Mouse (Mus musculus): Measurements from ENCODE around the gene Ncam1. TPM values are rescaled to one million over a fixed set of nuclear protein-coding genes. Genes with fewer than 3 reads are reported as not detected.

Gene Ncam1
- polyA plus RNA-seq, 1 experiment, result 2.3 TPM

DNA sequence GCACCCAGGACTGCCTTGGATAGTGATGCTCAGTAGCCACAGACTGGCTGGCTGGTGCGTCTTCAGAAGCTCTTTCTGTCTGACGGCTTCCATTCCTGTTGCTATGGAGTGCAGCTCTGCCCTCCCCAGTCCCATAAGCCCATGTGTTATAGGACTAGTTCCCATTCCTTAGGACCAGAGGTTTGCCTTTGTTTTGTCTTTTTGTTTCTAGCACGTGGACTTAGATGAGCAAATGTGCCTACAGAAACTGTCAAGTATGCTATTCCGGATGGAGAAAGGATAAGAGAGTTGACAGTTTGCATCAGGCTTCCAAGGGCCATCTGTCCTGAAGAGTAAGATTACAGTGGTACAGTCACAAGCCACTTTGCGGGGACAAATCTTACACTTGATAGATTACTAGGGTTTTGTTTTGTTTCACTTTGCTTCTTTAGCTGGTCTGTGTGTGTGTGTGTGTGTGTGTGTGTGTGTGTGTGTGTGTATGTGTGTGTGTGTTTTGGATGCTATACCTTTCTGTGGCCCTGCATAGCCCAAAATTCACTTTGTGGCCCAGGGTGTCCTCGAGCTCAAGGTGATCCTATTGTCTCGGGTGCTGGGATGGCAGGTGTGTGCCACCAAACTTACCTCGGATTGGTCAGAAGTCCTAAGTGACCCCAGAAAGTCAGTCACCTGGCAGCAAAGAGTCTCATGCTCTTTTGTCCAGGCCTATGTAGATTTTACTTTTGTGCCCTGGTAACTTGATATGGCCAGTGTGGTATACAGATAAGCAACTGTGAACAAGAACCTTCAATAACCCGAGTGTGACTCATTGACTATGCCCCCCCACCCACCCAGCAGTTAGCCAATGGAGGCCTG is 311.7 kb downstream of the Ncam1 start:
- DNase-seq (ENCODE audit: low read depth, low spot score), result no peak
- 69% methylated on average over 9 of the region's 9 CpGs for WGBS

DNA sequence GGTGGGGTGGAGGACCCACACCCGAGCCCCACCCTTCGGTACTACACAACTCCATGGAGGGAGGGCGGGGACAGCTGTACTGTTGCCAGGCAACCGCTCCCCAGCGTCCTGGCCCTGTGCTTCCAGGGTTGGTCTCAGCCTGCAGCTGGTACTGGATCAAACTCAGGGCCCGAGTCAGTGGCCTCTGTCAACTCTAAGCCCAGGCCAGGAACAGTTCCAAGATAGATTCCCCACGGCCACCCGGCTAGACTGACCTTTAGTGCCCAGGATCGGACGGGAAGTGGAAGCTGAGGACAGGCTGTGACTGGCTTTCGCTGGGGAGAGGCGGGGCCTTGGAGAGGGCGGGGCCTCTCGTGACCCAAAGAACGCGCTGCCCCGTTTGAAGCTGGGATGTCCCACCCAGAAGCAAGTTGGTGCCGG is 312.8 kb downstream of the Ncam1 start, which contains the start of gene Ttc12:
Gene Ttc12 (minus strand): TSS at position 334 of the 420 bp plus-strand sequence.
- DNase-seq (ENCODE audit: low read depth, low spot score), result no peak
- WGBS, result 1% methylated on average over 18 of the region's 18 CpGs

DNA sequence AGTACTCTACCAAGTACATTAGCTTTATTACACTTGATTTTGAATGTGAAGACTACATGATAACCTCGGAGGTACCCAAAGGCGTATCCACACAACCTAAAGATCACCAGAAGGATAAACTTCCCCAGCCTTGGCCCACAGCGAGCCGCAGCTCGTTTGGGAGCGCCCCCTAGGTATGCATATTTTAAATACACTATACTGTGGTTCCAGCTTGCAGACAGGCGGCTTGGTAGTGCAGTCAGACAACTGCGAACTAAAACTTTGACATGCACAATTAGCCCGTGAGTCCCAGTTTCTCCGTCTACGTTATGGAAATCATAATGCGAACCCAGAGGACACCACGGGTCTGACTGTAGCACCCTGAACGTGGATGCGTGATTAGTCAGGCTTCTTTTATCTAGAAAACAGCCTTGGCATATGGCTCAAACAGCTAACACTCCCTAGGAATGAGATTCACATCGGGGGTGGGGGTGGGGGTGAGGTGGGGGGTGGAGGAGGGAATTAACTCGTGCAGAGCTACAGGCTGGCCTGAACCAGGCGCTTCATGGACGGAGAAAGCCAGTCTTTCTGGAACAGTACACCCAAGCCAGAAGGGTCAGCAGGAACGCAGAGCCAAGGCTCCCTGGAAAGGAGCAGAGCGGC is 313.4 kb downstream of the Ncam1 start:
- WGBS, result 5% methylated on average over 21 of the region's 21 CpGs
- no peak for DNase-seq (ENCODE audit: low read depth, low spot score)

- WGBS, result 57% methylated on average over 10 of the region's 10 CpGs
- DNase-seq (ENCODE audit: low read depth, low spot score), result no peak
These were observed 315.4 kb downstream of the Ncam1 start for GRCm38 (mm10) chr9:49483316-49483715.

- 69% methylated on average over 11 of the region's 11 CpGs for WGBS
These were observed 326.6 kb downstream of the Ncam1 start for GRCm38 (mm10) chr9:49472126-49472525.

GRCm38 (mm10) chr9:49470946-49471345 is 327.8 kb downstream of the Ncam1 start:
- no peak for DNase-seq (ENCODE audit: low read depth, low spot score)
- WGBS, result 79% methylated on average over 6 of the region's 6 CpGs

More at GRCm38 (mm10) chr9:49472126-49472525, 326.6 kb downstream of the Ncam1 start:
- no peak for DNase-seq (ENCODE audit: low read depth, low spot score)

- WGBS, result 92% methylated on average over 19 of the region's 19 CpGs
- no peak for DNase-seq (ENCODE audit: low read depth, low spot score)
These were observed 328.7 kb downstream of the Ncam1 start for GRCm38 (mm10) chr9:49470006-49470405.

DNA sequence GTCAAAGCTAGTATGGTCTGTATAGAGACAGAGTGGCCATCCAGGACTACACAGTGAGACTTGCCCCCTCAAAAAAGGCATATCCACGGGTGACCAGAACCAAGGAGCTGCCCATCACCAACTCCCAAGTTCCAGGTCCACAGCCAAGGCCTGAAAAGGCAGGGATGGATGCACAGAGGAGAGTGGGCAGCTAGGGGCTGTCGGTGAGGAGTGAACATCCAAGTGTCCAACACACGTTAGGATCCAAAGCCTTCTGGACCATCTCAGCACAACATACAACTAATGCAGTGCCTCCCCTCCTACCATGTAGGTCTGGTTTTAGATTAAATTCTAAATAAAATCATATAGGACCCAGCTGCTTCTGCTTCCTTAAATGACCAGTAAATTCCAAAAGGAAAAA is 342.6 kb downstream of the Ncam1 start:
- no peak for DNase-seq (ENCODE audit: low read depth, low spot score)
- WGBS, result 88% methylated on average over 3 of the region's 3 CpGs

- WGBS, result 95% methylated on average over 1 of the region's 1 CpGs
- DNase-seq (ENCODE audit: low read depth, low spot score), result no peak
These were observed 346.3 kb downstream of the Ncam1 start for GRCm38 (mm10) chr9:49452396-49452795.

Data from large intestine, adult 2 months (tissue).